Mouse (Mus musculus) ES-E14 (cell line): ENCODE data around the gene Lrrc31.

ENCODE experiments used
- CHD2 ChIP-seq: IDR thresholded peaks from 2 replicates; pipeline ENCODE4 v1.6.1; 2014; ENCODE audit warnings: mild to moderate bottlenecking, low read depth, low read length, inconsistent platforms
- HCFC1 ChIP-seq: IDR thresholded peaks from 2 replicates; pipeline ENCODE4 v1.6.1; 2012; ENCODE audit warnings: low read length, inconsistent platforms, borderline replicate concordance; ENCODE audit not compliant: insufficient read depth
- MAFK ChIP-seq: IDR thresholded peaks from 2 replicates; pipeline ENCODE4 v1.6.1; 2014; ENCODE audit warnings: mild to moderate bottlenecking, low read depth, low read length, inconsistent platforms; ENCODE audit not compliant: insufficient read depth
- ZC3H11A ChIP-seq: IDR thresholded peaks from 2 replicates; pipeline ENCODE4 v1.6.1; 2012; ENCODE audit warnings: low read depth, mild to moderate bottlenecking, inconsistent platforms, low read length, borderline replicate concordance
- ZNF384 ChIP-seq: IDR thresholded peaks from 2 replicates; pipeline ENCODE4 v1.6.1; 2012; ENCODE audit warnings: low read depth, low read length, inconsistent platforms

DNA sequence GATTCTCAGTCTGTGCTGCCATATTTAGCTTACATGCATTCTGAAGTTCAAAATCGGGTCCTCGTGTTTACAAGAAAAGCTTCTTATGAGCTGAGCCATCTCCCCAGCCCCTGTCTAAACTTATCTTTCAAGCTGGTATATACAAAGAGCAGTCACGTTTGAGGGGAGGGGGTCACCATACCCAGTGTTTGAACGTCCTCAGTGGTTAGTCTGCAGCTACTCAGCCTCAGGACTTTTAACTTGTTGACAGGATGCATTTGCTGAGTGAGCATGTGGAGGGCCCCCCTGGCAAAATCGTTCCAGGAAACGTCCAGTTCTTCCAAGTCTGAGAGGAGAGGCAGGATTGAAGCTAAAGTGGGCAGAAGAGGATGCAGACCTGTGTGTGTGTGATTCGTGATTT lies 8.7 kb downstream of the Lrrc31 start:
- TF ChIP-seq ZC3H11A (no peak), ZNF384 (no peak), MAFK (no peak), HCFC1 (no peak), CHD2 (no peak)
